ENCODE assay signal across 11 mouse cellular contexts in the genomic region with DNA sequence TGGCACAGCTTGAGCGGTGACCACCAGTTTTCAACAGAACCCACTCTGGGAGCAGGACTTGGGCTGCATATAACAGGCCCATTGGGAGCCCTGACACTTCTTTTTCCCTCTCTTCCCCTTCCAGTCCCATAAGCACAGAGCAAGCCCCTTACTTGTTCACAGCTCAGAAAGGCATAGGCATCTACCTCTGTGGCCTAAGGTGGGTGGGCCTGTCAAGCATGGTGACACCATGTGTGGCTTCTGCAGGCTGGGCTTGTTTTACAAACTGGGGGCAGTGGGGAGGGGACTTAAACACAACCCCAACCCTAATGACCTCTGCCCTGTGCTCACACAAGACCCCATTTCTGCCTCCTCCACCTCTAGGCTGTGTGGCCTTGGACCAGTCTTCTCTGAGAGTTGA. TPM values are rescaled to one million over a fixed set of nuclear protein-coding genes. Genes with fewer than 3 reads are reported as not detected.
A peak's percentile ranks its signal among the peaks of the same experiment; 100 is the strongest.
DNase-seq lines count a peak whose midpoint lies in the region; ATAC-seq and TF ChIP-seq lines count a peak whose summit lies in the region.
"Had no signal": no experiment of that assay in that cellular context is flagged by ENCODE, and none has a peak within 500 bp of the region (broad histone marks: within the 10 kb centered on the region; RNA-seq: fewer than 3 reads in every experiment).

No protein-coding gene starts in this region.

- H3K9ac ChIP-seq in kidney, embryonic 15.5 days: no peak overlapping the region
- H3K9ac ChIP-seq in CH12.LX (ENCODE audit: insufficient read depth, low read depth): no peak overlapping the region
- H3K9ac ChIP-seq: liver, postnatal 0 days had no signal

- dilution Hi-C loops in CH12.LX (cut with MboI; ENCODE audit: extremely low pct_ligation_motif_present, extremely low pct_unique_long_range_greater_than_20kb, low sequenced_read_pairs): no loop called here

- H3K4me1 ChIP-seq in heart, embryonic 10.5 days: peaks cover 55% of the 10 kb centered on the region
- H3K4me1 ChIP-seq in kidney, embryonic 15.5 days: peaks cover 24% of the 10 kb centered on the region
- H3K4me1 ChIP-seq in CH12.LX (ENCODE audit: control insufficient read depth in 1 of 2, insufficient read depth in 2 of 2): peaks cover 26 to 72% of the 10 kb centered on the region in 2 experiments
- H3K4me1 ChIP-seq in brown adipose tissue, adult 24 weeks (ENCODE audit: control insufficient read depth, insufficient read depth, insufficient read length, low read length): peaks cover 58% of the 10 kb centered on the region

- H3K9me3 ChIP-seq in heart, embryonic 10.5 days: no peaks in the 10 kb centered on the region
- H3K9me3 ChIP-seq in kidney, embryonic 15.5 days (replicated peaks): no peaks in the 10 kb centered on the region
- H3K9me3 ChIP-seq in CH12.LX (replicated peaks; ENCODE audit: low read length): no peaks in the 10 kb centered on the region

- peaks cover 76% of the 10 kb centered on the region for H3K79me2 ChIP-seq in CH12.LX (replicated peaks; ENCODE audit: control insufficient read depth, extremely low read depth, insufficient read depth, poor library complexity, severe bottlenecking)

- ATAC-seq in kidney, embryonic 15.5 days (replicated peaks; ENCODE audit: low FRiP score): peak; percentile 7; the same call in 1 of the 2 replicates

- TF ChIP-seq CTCF in CH12.LX (conservative IDR thresholded peaks at IDR 0.05 in 1 of 2, IDR thresholded peaks at IDR 0.05 in 1 of 2; ENCODE audit: low read depth in 2 of 2, low read length in 2 of 2): no peak

- peaks cover 14% of the 10 kb centered on the region for H3K27me3 ChIP-seq in heart, embryonic 10.5 days (ENCODE audit: insufficient read depth, poor library complexity, severe bottlenecking)
- H3K27me3 ChIP-seq in kidney, embryonic 15.5 days: no peaks in the 10 kb centered on the region
- no peaks in the 10 kb centered on the region for H3K27me3 ChIP-seq in CH12.LX (replicated peaks)

- TF ChIP-seq RAD21 in CH12.LX (IDR thresholded peaks at IDR 0.05; ENCODE audit: low read depth, low read length): no peak

- in situ Hi-C loops in CH12.LX (cut with MboI; ENCODE audit: low pct_ligation_motif_present, low pct_unique_long_range_greater_than_20kb, low sequenced_read_pairs): no loop called here

- H3K4me3 ChIP-seq in heart, embryonic 10.5 days: no peak overlapping the region
- no peak overlapping the region for H3K4me3 ChIP-seq in kidney, embryonic 15.5 days (replicated peaks)
- no peak overlapping the region for H3K4me3 ChIP-seq in CH12.LX (replicated peaks in 1 of 3; ENCODE audit: low read depth in 2 of 3, low read length in 2 of 3, poor library complexity in 1 of 3)
- H3K4me3 ChIP-seq in brown adipose tissue, adult 24 weeks (ENCODE audit: insufficient read depth, low read depth, low read length): no peak overlapping the region
- H3K4me3 ChIP-seq: myocyte had no signal

- intact Hi-C loops in heart, postnatal 14 days (cut with DNase I): no loop called here

- no peak for TF ChIP-seq POLR2A in CH12.LX (IDR thresholded peaks at IDR 0.05; ENCODE audit: low read depth, low read length)

- peaks cover 79% of the 10 kb centered on the region for H3K36me3 ChIP-seq in heart, embryonic 10.5 days
- peaks cover 80% of the 10 kb centered on the region for H3K36me3 ChIP-seq in kidney, embryonic 15.5 days
- H3K36me3 ChIP-seq in CH12.LX (replicated peaks in 1 of 2; ENCODE audit: control insufficient read depth in 1 of 2, insufficient read depth in 1 of 2, low read length in 1 of 2): peaks cover 92 to 100% of the 10 kb centered on the region in 2 experiments

- peak; percentile 66 for DNase-seq in heart, embryonic 10.5 days (ENCODE audit: low spot score)
- DNase-seq in heart, postnatal 14 days: no peak
- DNase-seq in kidney, postnatal 10 days: no peak
- no peak for DNase-seq in CH12.LX (ENCODE audit: extremely low read depth)
- no peak for DNase-seq in frontal cortex, adult 2 months (ENCODE audit: extremely low spot score in 1 of 2, low spot score in 1 of 2)
- DNase-seq: embryo, embryonic 11 days; right cerebral cortex, postnatal 25 days had no signal

- WGBS in heart, embryonic 10.5 days: 93% methylated on average over 1 of the region's 1 CpGs
- WGBS in kidney, embryonic 15.5 days: 96% methylated on average over 1 of the region's 1 CpGs

- no peak overlapping the region for H3K4me2 ChIP-seq in kidney, embryonic 15.5 days
- H3K4me2 ChIP-seq in CH12.LX (ENCODE audit: insufficient read depth, low read depth, poor library complexity, severe bottlenecking): no peak overlapping the region

- no peak for TF ChIP-seq EP300 in CH12.LX (IDR thresholded peaks at IDR 0.05; ENCODE audit: low read length)

- peak overlapping the region; percentile 74; the same call in 1 of the 2 replicates for H3K27ac ChIP-seq in heart, embryonic 10.5 days
- H3K27ac ChIP-seq in kidney, embryonic 15.5 days: peak overlapping the region; percentile 72
- H3K27ac ChIP-seq in CH12.LX (ENCODE audit: insufficient read depth, low read depth): peak overlapping the region; percentile 12; the same call in 1 of the 2 replicates
- H3K27ac ChIP-seq in brown adipose tissue, adult 24 weeks (replicated peaks; ENCODE audit: low read depth, low read length): peak overlapping the region; percentile 67

TF ChIP-seq in CH12.LX, 34 proteins besides CTCF, POLR2A, EP300 and RAD21:
- no peak for TF ChIP-seq MAX (IDR thresholded peaks at IDR 0.05; ENCODE audit: low read length)
- no peak for TF ChIP-seq TBP (conservative IDR thresholded peaks at IDR 0.05; ENCODE audit: low read depth, low read length)
- no peak for TF ChIP-seq ETS1 (conservative IDR thresholded peaks at IDR 0.05; ENCODE audit: low read depth, low read length)
- TF ChIP-seq JUND (conservative IDR thresholded peaks at IDR 0.05; ENCODE audit: low read depth, low read length): no peak
- TF ChIP-seq KAT2A (IDR thresholded peaks at IDR 0.05; ENCODE audit: insufficient replicate concordance, low read length): no peak
- TF ChIP-seq POLR2AphosphoS2 (IDR thresholded peaks at IDR 0.05; ENCODE audit: low read depth, low read length): no peak
- no peak for TF ChIP-seq PAX5 (IDR thresholded peaks at IDR 0.05; ENCODE audit: low read length)

RNA-seq across cellular contexts. Expression of a gene that starts 13.8 kb away (rescaled TPM):
- 15.3 and 18.2 TPM in 2 replicates for polyA plus RNA-seq in heart, embryonic 10.5 days (2016; fragmentation: Nextera tagmentation; extraction: Ambion mirVana)
- total RNA-seq in heart, postnatal 14 days (2021): 10 to 100 TPM; 31.8 to 33.6 TPM
- polyA plus RNA-seq in kidney, embryonic 15.5 days (2015; fragmentation: Nextera tagmentation; extraction: Ambion mirVana): 18.6 and 19.4 TPM in 2 replicates
- total RNA-seq in CH12.LX (2012; rRNA removed) (27.8 and 35.4 TPM in 2 replicates), CH12.LX (2014; rRNA removed) (21.3 and 22.8 TPM in 2 replicates)
- polyA plus RNA-seq in CH12.LX (2012; ENCODE audit: insufficient read length, low read depth): 32.4 and 38.3 TPM in 2 replicates
- polyA plus RNA-seq in brown adipose tissue, adult 24 weeks (2012; ENCODE audit: insufficient read depth, insufficient read length, missing spikeins): 7.9 and 8.2 TPM in 2 replicates
- 16.3 and 17.6 TPM in 2 replicates for polyA plus RNA-seq in frontal cortex, adult 2 months (2012; rRNA removed)

RNA-seq across cellular contexts. Expression of a gene that starts 25.1 kb away (rescaled TPM):
- 20.1 and 32.4 TPM in 2 replicates for polyA plus RNA-seq in heart, embryonic 10.5 days (2016; fragmentation: Nextera tagmentation; extraction: Ambion mirVana)
- total RNA-seq in heart, postnatal 14 days (2021): 10 to 100 TPM; 13.2 to 13.6 TPM
- polyA plus RNA-seq in kidney, embryonic 15.5 days (2015; fragmentation: Nextera tagmentation; extraction: Ambion mirVana): 27.7 and 29.0 TPM in 2 replicates
- total RNA-seq in CH12.LX (2012; rRNA removed) (3.7 and 4.5 TPM in 2 replicates), CH12.LX (2014; rRNA removed) (1.8 and 2.0 TPM in 2 replicates)
- polyA plus RNA-seq in CH12.LX (2012; ENCODE audit: insufficient read length, low read depth): 1.2 and 1.4 TPM in 2 replicates
- 2.5 and 3.0 TPM in 2 replicates for polyA plus RNA-seq in brown adipose tissue, adult 24 weeks (2012; ENCODE audit: insufficient read depth, insufficient read length, missing spikeins)
- 15.1 and 16.0 TPM in 2 replicates for polyA plus RNA-seq in frontal cortex, adult 2 months (2012; rRNA removed)

Comparison
In these comparisons a context has a peak if more than half of its experiments do, and no peak if none do; other contexts are left out.
1. H3K27ac ChIP-seq: peak in every context shown above with its lines; median percentile 74 in heart, embryonic 10.5 days; 72 in kidney, embryonic 15.5 days; 67 in brown adipose tissue, adult 24 weeks; 12 in CH12.LX.